Mouse (Mus musculus) thymus, postnatal 0 days (tissue): Measurements from ENCODE around the gene Rapgef1. TPM values are rescaled to one million over a fixed set of nuclear protein-coding genes. Genes with fewer than 3 reads are reported as not detected.

Experiments
- DNase-seq: peaks from one replicate; pipeline ENCODE4 v3.0.0-alpha.2; 2015; ENCODE audit warnings: low spot score
- polyA plus RNA-seq: library from polyadenylated mRNA; unstranded; fragments of >200 nt; fragmentation: Nextera tagmentation; extraction: Ambion mirVana; gene quantifications from 2 replicates; pipeline ENCODE4 v1.2.1, GENCODE M21; 2015

Gene Rapgef1
- polyA plus RNA-seq, 1 experiment from 2014 or later: 19.1 TPM

- DNase-seq: peak; percentile 83
Measured at GRCm38 (mm10) chr2:29787937-29788681, 168.6 kb downstream of the Rapgef1 start, which contains the start of gene Trub2. Gene Trub2 (minus strand): TSS chr2:29788502.

Other genes starting within 250 kb of the Rapgef1 start
- 0.19 TPM in 1 of 2 replicates, not detected in the other for gene Gm13420, start 132.0 kb downstream of the Rapgef1 start, polyA plus RNA-seq
- not detected in 2 replicates for gene Gm13547, start 139.6 kb downstream of the Rapgef1 start, polyA plus RNA-seq
- gene Coq4, start 167.8 kb downstream of the Rapgef1 start, polyA plus RNA-seq: 13.9 and 14.9 TPM in 2 replicates
- 21.3 and 27.7 TPM in 2 replicates for gene Trub2, start 168.8 kb downstream of the Rapgef1 start, polyA plus RNA-seq
- gene Slc27a4, start 182.9 kb downstream of the Rapgef1 start, polyA plus RNA-seq: 6.1 and 6.6 TPM in 2 replicates
- 14.8 and 18.0 TPM in 2 replicates for gene Urm1, start 200.4 kb downstream of the Rapgef1 start, polyA plus RNA-seq
- gene Cercam, start 249.4 kb downstream of the Rapgef1 start, polyA plus RNA-seq: 7.0 and 8.6 TPM in 2 replicates